Mouse (Mus musculus): ENCODE data around the gene Sp7. TPM values are rescaled to one million over a fixed set of nuclear protein-coding genes. Genes with fewer than 3 reads are reported as not detected.

Gene Sp7
- not detected for total RNA-seq (2021)
- long read RNA-seq, experiment 1 = 0 reads
- long read RNA-seq, experiment 2 = 0 reads

DNA sequence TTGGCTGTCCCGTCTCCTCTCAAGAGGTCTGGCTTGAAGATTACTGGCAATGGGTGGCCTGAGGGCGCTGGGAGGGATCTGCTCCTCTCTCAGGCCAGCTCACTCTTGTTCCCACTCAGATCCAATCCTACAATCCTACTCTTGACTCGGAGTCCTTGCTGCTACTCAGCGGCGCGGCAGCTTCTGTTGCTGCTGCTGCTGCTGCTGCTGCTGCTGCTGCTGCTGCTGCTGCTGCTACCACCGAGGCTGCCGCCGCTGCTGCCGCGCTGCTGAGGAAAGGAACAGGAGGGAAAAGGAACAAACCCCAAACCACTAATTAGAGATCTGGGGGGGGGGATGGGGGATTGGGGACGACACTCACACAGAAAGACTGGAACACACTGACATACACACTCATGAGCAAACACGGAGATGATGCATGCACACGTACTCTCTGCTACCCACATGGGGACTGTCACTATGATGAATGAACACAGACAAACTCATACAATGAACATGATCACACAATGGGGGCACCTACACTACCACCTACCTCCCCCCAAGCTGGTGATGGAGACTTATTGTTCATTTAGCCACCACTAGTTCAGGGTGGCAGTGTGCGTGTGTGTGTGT is at the start of gene Sp7:
Gene Sp7 (minus strand): TSS at position 450 of the 612 bp plus-strand sequence.
- no peak for DNase-seq

DNA sequence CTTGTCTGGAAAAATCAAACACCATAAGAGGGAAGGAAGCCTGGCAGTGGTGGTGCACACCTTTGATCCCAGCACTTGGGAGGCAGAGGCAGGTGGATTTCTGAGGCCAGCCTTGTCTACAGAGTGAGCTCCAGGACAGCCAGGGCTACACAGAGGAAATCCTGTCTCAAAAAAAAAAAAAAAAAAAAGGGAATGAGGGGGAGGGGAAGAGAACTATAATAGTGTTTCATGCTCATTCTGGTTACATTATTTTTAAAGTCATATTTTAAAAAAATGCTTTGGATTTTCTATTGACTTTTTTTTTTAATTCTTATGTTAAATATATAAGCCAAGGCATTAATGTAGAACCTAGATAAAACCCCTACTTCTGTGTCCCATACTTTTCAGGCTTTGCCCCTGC is 46.7 kb upstream of the Sp7 start:
- intact Hi-C loops (cut with DNase I) = no loop called here
- no peak for DNase-seq

More for the DNA sequence above, at the start of gene Sp7:
- intact Hi-C loops (cut with DNase I) = no loop called here

DNA sequence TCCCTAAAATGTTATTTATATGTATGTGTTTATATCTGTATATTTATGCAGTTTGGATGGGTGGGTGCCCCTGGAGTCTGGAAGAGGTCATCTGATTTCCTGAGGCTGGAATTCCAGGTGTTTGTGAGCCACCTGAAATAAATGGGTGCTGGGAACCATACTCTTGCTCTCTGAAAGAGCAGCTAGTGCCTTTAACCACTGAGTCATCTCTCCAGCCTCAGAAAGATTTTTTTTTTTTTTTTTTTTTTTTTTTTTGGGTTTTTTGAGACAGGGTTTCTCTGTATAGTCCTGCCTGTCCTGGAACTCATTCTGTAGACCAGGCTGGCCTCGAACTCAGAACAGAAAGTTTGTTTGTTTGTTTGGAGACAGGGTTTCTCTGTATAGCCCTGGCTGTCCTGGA is 44.1 kb upstream of the Sp7 start:
- intact Hi-C loops (cut with DNase I) = no loop called here
- no peak for DNase-seq

DNA sequence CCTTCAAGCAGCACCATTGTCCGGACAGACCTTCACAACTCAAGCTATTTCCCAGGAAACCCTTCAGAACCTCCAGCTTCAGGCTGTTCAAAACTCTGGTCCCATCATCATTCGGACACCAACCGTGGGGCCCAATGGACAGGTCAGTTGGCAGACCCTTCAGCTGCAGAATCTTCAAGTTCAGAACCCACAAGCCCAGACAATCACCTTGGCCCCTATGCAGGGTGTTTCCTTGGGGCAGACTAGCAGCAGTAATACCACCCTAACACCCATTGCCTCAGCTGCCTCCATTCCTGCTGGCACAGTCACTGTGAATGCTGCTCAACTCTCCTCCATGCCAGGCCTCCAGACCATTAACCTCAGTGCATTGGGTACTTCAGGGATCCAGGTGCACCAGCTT is 42.3 kb upstream of the Sp7 start:
- intact Hi-C loops (cut with DNase I) = no loop called here
- no peak for DNase-seq

DNA sequence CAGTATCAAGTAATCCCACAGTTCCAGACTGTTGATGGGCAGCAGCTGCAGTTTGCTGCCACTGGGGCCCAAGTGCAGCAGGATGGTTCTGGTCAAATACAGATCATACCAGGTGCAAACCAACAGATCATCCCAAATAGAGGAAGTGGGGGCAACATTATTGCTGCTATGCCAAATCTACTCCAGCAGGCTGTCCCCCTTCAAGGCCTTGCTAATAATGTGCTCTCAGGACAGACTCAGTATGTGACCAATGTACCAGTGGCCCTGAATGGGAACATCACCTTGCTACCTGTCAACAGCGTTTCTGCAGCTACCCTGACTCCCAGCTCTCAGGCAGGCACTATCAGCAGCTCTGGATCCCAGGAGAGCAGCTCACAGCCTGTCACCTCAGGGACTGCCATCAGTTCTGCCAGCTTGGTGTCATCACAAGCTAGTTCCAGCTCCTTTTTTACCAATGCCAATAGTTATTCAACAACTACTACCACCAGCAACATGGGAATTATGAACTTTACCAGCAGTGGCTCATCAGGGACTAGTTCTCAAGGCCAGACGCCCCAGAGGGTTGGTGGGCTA is 41.7 kb upstream of the Sp7 start:
- intact Hi-C loops (cut with DNase I) = no loop called here

DNA sequence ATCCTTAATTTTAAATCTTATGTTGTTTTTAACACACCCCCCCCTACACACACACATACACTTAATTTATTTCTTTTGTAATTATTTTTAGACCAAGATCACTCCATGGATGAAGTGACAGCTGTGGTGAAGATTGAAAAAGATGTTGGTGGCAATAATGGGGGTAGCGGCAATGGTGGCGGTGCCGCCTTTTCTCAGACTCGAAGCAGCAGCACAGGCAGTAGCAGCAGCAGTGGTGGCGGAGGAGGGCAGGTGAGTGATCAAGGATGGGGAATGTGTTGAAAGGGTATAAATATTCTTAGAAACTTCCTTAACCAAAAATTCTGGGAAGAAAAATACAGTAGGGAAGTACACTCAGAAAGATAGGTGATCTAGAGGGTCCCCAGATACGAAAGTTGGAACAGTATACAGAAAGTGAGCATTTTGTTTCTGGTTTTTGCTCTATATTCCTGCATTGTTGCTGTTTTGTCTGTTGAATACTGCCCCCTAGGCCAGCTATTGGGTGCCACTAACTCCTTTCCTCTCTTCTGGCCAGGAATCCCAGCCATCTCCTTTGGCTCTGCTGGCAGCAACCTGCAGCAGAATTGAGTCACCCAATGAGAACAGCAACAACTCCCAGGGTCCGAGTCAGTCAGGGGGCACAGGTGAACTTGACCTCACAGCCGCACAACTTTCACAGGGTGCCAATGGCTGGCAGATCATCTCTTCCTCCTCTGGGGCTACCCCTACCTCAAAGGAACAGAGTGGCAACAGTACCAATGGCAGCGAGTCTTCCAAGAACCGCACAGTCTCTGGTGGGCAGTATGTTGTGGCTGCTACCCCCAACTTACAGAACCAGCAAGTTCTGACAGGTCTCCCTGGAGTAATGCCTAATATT is 40.9 kb upstream of the Sp7 start:
- no peak for DNase-seq

More for the DNA sequence above, 41.7 kb upstream of the Sp7 start:
- no peak for DNase-seq

DNA sequence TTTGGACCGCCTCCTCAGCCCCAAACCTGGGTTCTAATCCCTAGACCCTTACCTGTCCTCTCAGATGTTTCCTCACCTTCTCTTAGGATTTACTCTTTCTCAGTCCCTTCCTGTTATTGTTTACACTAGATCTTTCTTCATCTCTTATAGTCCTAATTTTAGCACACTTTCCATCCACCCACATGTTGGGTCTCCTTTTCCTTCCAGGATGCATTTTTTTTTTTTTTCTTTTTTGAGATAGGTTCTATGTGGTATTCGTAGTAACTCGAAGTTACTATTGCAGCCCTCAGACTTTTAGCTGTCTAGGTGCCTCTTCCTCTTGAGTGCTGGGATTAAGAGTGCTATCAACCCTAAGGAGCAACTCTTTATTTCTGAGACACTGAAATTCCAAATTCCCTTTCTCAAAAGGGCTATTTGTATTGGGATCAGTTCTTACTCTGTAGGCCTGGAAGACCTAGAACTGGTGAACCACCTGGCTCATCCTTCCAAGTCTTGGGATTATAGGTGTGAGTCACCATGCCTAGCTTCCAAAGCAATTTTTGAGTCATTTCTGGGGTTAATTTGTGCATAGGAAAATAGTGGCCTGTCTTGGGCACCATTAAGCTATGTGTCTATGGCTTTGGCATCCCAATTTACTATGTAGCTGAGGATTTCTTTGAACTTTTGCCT is 40.1 kb upstream of the Sp7 start:
- DNase-seq = no peak
- intact Hi-C loops (cut with DNase I) = no loop called here

More for the DNA sequence above, 40.9 kb upstream of the Sp7 start:
- intact Hi-C loops (cut with DNase I) = no loop called here

DNA sequence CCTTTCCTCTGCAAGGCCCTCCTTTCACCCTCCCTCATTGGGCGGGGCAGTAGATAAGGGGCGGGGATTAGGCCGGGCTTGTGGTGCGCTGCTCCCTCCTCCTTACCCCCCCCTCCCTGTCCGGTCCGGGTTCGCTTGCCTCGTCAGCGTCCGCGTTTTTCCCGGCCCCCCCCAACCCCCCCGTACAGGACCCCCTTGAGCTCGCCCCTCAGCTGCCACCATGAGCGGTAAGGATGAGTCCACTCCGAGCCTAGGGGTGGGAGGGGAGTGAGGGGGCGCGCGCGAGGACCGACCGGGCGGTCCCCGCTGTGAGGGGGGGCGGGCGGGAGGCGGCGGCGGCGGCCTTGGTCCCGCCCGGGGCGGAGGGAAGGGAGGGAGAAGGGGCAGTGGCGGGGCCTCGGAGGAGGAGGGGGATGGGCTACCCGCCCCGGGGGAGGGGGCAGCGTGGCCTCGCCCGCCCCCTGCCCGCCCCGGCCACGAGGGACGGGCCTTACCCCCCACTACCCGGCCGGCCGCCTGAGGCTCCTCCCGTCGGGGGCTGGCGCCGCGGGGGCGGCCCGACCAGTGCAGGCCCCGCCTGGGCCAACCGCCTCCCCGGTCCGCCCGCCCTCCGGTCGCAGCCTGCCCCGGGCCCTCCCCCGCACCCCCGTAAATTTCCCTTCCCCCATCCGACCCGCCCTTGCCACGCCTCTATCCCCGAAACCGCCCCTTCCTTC is 39.4 kb upstream of the Sp7 start:
- intact Hi-C loops (cut with DNase I) = no loop called here
- peak; percentile 88 to 92 for DNase-seq

DNA sequence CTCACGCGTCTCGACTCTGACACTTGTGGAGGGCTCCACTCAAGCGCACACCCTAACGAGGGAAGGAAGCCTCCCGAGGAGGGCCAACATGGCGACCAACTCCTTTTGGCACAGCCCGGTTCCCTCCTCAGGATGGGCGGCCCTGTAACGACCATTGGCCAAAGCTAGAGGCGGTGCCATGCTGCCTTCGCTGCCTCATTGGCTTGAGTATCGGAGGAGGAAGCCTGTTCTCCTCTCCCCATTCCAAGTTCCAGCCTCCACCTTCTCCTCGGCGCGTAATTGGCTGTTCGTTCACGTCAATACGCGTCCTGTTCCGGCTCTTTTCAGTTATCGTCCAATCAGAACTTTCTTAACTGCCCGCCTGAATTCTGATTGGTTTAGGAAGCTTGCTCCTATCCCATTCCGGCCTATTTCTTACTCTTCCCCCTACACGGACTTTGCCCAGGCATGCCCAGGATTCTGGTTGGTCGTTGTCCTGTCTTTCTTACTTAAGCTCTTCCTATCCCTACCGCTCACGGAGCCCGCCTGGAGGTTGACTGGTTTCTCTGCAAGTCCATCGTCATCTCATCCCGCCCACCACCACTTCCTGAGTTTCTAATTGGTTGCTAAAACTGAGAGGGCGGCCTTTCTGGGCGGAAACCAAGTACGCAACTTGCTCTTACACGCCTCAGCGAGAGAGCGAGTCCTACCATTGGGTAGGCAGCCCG is 38.7 kb upstream of the Sp7 start, which contains the start of gene Sp1:
Gene Sp1 (plus strand): TSS at position 655 of the 707 bp plus-strand sequence.
- intact Hi-C loops (cut with DNase I) = no loop called here

DNA sequence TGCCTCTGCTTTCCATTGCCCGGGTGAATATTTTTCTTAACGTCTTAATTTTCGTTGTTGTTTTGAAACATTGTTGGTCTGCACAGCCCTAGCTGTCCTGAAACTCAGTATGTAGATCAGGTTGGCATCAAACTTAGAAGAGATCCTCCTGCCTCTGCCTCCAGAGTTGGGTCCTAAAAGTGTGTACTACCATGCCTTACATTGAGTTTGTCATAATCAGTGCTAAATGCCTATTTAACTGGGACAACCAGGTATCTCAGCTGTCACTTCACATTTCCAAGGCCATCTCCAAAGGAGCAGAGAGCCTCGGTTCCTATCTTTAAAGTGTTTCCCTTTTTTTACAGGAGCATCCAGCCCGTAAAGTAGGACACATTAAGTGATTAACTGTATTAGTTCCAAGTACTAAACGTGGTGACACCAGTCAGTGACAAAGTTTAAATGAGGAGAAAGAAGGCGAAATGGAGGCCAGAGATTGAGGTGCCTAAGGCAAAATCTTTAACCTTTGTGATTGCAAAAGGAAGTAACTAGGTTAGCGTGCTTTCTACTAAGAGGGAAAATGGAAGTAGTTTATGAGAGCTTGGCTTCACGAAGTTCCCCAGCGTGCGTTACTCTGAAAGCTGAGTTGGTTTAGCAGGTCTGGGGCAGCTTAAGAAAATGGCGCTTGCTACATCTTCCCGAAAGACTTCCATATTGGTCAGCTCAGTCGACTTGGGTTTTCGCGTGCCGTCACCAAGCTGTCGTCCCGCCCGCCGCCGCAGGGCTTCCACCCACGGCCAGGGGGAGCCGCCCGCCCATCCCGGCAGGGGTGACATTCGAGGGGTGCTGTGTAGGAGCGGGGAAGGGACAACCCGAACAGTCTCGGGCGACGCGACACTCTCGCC is 37.9 kb upstream of the Sp7 start:
- no peak for DNase-seq
- intact Hi-C loops (cut with DNase I) = no loop called here

More for the DNA sequence above, 38.7 kb upstream of the Sp7 start, which contains the start of gene Sp1:
- DNase-seq = peak; percentile 94 to 97

DNA sequence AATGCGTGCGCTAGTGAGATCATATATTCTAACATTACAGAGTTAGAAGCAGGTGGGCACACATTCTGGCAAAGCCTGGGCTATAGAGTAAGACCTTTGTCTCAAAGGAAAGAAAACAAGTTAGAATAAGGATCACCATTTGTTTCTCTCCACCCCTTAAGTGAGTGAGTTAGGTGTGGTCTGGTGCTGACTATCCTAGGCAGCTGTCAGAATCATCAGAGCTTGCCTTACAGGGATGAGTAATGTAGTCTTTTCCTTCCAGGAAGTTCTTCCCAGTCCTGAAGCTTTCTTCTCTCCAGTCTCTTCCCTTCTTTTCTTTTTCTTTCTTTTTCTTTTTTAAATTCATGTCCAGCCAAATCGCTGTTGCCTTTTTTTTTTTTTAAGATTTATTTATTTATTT is 35.2 kb upstream of the Sp7 start:
- intact Hi-C loops (cut with DNase I) = no loop called here
- no peak for DNase-seq

DNA sequence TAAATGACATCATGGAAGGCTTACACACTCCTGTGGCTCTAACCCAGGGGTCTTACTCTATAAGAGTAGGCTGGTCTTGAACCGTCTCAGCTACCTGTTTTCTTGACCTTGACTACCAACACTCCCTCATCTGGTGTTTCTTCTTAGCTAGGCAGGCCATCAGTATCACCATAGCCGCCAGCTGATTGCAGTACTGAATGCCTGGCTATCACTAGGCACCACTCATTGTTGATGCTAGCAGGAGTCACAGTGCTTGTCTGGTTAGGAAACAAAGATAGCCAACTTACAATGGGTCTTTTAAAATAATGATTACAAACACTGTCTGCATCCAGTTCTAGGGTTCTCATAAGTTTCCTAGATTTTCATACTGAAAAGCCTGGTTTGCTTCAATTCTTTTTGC is 34.3 kb upstream of the Sp7 start:
- DNase-seq = no peak
- intact Hi-C loops (cut with DNase I) = no loop called here

DNA sequence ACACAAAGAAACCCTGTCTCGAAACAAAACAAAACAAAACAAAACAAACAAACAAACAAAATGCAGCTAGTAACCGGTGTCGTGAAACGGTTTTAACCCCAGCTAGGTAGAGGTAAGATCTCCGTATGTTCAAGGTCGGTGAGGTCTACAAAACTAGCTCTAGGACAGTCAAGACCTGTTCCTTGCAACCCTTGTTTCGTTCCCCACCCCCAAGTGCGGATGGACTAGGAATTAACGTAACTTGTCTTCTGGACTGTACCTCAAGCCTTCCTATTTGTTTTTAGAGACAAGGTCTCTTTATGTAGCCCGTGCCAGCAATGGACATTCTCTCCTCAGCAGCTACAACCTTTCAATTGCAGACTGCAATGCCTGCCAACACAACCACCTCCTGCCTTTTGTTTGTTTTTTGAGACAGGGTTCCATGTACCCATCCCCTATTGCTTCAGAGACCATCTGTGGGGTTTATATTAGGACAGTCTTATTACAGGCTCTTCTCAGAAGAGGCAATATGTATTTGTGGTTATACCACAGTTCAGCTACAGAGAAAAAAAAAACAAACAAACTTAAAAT is 33.6 kb upstream of the Sp7 start:
- intact Hi-C loops (cut with DNase I) = no loop called here
- DNase-seq = no peak

DNA sequence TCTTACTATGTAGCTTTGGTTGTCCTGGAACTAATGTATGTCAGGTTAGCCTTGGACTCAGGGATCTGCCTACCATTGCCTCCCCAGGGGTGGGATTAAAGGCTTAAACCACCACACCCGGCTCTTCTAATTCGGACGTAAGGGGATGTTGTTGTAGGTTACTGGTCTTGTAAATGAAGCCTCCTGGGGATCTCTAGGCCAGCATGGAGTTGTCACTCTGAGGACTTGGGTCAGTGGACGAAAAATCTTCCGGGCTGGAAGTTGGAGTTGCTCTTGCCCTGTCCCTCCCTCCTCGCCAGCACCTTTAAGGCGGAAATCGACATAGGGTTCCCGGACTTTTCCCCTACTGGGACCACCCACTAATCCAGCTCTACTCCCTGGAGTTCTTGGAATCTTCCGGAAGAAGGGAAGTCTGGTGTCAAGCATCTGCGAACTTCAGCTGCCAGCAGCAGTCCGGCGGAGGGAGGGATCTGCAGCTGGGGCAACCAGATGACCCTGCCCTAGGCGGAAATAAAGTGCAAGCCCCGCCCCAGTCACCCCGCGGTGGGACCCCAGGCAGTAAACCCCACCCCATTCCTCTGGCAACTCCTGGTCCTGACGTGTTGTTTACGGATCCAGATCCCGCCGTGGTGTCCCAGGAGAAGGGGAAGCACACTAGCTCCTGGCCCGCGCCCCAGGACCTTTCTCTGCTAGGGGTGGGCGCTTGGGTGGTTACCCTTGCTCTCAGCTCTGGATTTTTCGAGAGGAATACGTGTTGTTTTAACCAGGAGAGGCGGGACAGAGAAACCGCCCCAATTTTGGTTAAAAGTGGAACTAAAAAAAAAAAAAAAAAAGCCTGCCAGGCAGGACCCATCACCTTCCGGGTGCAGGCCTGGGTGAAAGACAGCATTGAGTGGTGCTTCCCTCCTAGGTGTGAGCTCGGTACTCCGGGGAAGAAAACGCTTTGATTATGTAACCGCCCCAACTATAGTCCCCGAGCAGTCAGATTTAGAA is 32.5 kb upstream of the Sp7 start:
- DNase-seq = peak; percentile 92 to 93
- intact Hi-C loops (cut with DNase I) = no loop called here

DNA sequence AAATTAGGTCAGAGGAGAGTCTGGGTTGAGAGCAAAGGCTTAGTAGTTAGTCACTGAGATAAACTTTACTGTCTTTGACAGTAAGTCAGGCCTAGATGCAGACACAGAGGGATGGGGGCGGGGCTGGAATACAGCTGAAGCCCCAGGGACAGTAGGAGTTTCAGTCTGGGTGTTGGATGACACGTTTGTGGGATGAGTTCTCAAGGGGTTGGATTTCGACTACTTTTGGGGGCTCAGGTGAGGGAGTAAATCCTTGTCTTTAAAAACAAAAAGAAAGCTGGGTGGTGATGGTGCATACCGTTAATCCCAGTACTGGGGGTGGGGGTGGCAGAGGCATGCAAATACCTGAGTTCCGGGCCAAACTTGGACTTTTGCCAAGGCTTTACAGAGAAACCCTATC is 31.6 kb upstream of the Sp7 start:
- no peak for DNase-seq
- intact Hi-C loops (cut with DNase I) = no loop called here

DNA sequence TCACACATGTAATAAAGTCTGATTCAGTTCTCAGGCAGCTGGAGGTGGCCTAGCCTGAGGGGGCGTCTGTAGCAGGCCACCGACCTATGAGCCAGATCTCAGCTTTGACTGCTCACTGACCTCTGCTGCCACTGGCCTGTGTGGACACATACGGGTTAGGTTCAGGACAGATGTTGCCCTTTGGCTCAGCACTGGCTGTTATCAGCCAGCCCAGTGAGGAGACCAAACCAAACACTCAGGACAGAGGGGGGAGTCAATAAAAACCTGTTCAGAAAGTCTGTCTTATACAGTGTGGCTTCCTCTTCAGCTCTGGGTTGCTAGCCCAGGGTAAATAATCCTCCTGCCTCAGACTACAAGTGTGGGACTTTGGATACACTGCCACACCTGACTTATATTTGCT is 28.1 kb upstream of the Sp7 start:
- peak; percentile 26 to 33 for DNase-seq
- intact Hi-C loops (cut with DNase I) = no loop called here

DNA sequence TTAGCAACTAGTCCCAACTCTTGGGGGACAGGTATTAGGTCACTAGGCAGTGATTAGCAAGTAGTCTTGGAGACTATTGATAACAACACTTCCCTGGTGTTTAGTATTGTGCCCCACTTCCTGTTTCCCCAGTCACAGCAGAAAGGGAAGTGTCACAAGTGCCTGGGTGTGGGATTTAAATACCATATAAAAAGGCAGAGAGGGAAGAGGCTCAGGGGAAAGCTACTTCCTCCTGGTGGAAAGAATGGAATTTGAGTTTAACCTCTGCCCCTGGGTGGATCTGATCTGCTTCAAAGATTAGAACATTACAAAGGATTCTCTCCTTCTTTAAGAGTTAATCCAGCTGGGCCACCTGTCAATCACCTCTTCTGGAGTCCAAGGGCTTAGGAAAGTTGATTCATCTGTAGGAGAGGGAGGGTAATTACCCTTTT is 26.6 kb upstream of the Sp7 start:
- no peak for DNase-seq
- intact Hi-C loops (cut with DNase I) = no loop called here

Data from heart, postnatal 14 days (tissue).